Mouse (Mus musculus) MEL (cell line): Measurements from ENCODE around the gene Tenm3.

Source experiments
- CTCF ChIP-seq, 3 experiments: IDR thresholded peaks in 2 of 3; conservative IDR thresholded peaks in 1 of 3; 2 replicates each; pipeline ENCODE4 v1.5.1; 2011 to 2012; ENCODE audit warnings: low read length in 3 of 3, low read depth in 2 of 3, mild to moderate bottlenecking in 2 of 3, improper control_type of control experiment in 1 of 3, inconsistent platforms in 1 of 3, mixed read lengths in 1 of 3, moderate library complexity in 1 of 3; ENCODE audit not compliant: control insufficient read depth in 1 of 3, insufficient read depth in 1 of 3, poor library complexity in 1 of 3, severe bottlenecking in 1 of 3
- EP300 ChIP-seq, 2 experiments: IDR thresholded peaks; 2 replicates each; pipeline ENCODE4 v1.6.1; 2011; ENCODE audit warnings: improper control_type of control experiment in 2 of 2, low read length in 2 of 2, low read depth in 1 of 2, mild to moderate bottlenecking in 1 of 2
- JUND ChIP-seq: IDR thresholded peaks from 2 replicates; pipeline ENCODE4 v1.6.1; 2011; ENCODE audit warnings: low read depth, mild to moderate bottlenecking, improper control_type of control experiment, low read length
- MYC ChIP-seq: IDR thresholded peaks from 2 replicates; pipeline ENCODE4 v1.6.1; 2011; ENCODE audit warnings: low read depth, mild to moderate bottlenecking, low read length, improper control_type of control experiment, moderate library complexity

DNA sequence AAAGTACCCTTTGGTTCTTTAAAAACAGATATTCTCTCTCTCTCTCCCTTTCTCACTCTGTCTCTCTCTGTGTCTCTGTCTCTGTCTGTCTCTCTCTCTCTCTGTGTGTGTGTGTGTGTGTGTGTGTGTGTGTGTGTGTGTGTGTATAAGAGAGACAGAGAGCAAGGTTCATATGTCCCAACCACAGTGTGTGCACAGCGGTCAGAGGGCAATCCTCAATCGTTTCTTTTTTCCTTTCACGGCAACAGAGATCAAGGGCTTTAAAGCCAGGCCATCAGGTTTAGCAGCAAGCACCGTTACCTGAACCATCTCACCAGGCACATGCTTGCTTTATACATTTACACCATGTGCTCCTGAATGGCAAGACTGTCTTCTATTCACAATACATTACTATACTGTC lies 110.7 kb downstream of the Tenm3 start:
- TF ChIP-seq CTCF (IDR thresholded peaks at IDR 0.05 in 2 of 3, conservative IDR thresholded peaks at IDR 0.05 in 1 of 3; ENCODE audit: control insufficient read depth in 1 of 3, insufficient read depth in 1 of 3, low read depth in 2 of 3, low read length in 3 of 3, poor library complexity in 1 of 3, severe bottlenecking in 1 of 3) = no peak
- TF ChIP-seq EP300 (IDR thresholded peaks at IDR 0.05; ENCODE audit: low read depth in 1 of 2, low read length in 2 of 2) = no peak
- no peak for TF ChIP-seq JUND
- no peak for TF ChIP-seq MYC
